Mouse (Mus musculus): ENCODE results near the gene Gm8947.
"Not testable (repeated sequence)": the region's sequence is repeated elsewhere in the genome, so short reads cannot be mapped to it uniquely, and the experiment has no call there.

Gene Gm8947

GRCm38 (mm10) chr1:151192075-151192474, at the start of gene Gm8947:
Gene Gm8947, plus strand, starts transcription at chr1:151192376.
- DNase-seq (ENCODE audit: low read depth), result not testable (repeated sequence)

- no peak for DNase-seq (ENCODE audit: low read depth)
These were observed 47.6 kb upstream of the Gm8947 start for GRCm38 (mm10) chr1:151144471-151145146.

DNA sequence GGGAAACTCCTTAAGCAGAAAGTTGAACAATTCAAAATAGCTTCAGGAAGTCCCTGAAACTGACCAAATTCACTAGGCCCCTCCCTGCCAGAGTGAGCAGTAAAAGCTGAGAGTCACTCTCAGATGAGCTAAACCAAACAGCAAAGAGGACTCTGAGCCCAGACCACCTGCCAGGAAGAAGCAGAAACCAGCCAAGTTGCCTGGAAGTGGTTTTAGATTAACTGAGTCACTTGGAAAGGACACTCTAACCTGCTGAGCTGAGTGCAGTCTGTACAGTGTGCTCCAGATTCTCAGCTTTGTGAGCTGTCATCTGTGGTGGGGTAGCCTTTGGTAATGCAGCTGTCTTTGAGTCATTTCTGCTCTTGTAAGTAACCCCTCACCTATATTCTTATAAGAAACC, 44.4 kb upstream of the Gm8947 start:
- no peak for DNase-seq (ENCODE audit: low read depth)

GRCm38 (mm10) chr1:151150211-151150610, 42.0 kb upstream of the Gm8947 start:
- DNase-seq (ENCODE audit: low read depth), result no peak

DNA sequence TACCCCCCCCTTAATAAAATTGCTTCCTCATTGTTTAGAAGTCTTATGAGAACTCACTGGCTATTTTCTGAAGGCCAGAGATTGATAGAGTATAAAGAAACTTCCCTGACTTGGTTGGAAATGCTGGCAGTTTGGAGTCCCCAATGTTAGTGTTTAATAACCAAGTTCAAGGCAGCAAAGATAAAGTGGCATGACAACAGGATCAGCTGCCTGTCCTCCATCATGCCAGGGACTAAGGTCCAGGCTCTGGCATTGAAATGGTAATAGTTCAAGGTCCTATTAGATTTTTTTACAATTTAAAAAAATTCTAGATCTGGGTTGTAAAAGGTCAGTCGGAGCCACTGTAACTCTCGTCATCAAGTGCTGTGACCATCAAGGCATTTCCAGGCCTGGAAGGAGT, 41.1 kb upstream of the Gm8947 start:
- DNase-seq (ENCODE audit: low read depth), result no peak

DNA sequence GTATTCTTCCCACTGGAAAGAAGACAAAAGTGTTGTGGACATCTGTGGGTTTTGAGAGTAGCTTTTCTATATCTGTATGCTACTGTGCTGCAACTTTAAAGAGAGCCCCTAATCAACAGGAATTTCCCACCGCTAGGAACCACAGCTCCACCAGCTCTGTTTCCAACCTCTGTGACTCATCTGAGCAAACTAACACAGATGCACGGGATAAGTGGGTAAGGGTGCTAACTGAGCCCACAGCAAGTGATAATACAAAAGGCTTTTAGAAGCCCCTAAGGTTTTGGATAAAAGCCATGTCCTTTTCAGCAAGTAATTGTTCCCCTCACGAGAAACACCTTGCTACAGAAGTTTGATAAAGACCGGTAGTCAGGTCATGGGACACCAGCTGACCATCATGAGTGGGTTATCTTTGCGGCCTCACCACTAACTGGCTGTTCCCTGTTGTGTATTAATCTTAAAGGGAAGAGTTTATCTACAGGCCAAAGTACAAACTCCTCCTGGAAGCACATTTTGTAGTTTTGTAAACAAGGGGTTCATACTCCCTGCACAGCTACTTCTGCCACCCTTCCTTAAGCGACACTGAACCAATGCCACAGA, 39.0 kb upstream of the Gm8947 start:
- DNase-seq (ENCODE audit: low read depth), result no peak

DNA sequence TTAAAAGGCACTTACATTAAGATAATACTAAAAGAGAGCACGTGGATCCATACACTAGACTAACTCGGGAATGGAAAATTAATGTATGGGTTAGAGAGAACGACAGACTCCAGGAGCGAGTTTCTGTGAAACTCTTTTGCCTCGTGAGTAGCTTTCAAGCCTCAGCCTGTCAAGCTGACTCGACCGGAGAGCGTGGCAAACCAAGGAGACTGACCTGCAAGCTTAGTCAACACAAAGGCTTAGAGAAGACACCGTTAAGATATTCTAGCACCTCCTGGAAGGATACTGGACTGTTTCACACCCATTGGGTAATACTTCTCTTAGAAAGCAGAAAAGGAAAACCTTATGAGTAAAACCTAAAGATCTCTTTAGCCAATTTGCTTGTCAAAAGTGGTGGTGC, 38.0 kb upstream of the Gm8947 start:
- DNase-seq (ENCODE audit: low read depth), result not testable (repeated sequence)

DNA sequence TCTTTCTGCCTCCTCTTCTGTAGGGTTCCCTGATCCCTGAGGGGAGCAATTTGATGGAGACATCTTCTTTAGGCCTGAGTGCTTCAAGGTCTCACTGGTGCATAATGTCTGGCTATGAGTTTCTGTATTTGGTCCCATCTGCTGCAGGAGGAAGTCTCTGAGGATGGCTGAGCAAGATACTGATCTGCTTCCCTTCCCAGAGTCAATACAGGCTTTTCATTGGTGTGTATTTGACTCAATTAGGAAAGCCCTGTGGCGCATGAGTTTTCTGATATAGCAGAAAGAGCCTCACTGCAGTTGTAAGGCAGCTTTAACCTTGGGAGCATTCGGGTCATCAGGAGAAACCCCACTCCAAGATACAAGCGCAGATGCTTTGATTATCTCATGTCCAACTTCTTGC, 36.0 kb upstream of the Gm8947 start:
- no peak for DNase-seq (ENCODE audit: low read depth)

GRCm38 (mm10) chr1:151156777-151157632, 35.2 kb upstream of the Gm8947 start:
- no peak for DNase-seq (ENCODE audit: low read depth)

DNA sequence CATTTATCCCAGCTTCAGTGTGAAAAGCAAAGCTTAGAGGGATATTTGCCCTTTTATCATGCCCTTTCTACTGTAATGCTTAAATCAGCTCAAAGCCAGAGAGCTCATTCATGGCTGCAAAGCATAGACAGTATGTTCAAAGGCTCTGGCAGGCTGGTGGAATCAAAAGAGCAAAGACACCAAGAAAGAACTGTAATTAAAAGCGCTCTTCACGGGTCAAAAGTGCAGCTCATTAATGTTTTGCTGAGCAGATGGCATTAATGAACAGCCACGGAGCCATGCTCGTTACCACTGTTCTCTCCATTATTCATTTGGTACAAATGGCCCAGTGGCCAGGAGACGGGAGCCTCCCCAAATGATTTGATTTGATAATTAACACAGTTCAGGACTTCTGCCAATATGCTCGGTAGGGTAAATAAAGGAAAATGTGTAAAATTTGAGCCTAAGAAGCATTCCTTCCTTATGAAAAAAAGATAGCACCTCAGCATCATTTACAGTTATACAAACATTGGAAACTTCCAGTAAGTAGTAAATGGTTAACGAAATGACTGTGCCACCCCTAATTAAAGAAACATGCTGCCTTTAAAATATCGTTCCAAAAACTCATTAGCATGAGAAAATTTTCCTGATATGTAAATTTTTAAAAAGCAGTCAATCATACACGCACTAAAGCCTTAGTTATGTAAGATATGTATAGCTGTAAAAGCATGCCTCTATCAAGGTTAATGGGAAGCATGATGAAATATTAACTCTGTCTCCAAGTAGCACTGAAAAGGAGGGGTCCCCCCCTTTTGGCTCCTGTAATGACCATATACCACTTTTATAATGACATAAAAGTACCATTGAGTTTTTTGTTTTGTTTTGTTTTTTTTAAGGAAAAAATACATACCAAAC, 34.0 kb upstream of the Gm8947 start:
- DNase-seq (ENCODE audit: low read depth), result no peak

- no peak for DNase-seq (ENCODE audit: low read depth)
These were observed 33.2 kb upstream of the Gm8947 start for GRCm38 (mm10) chr1:151158857-151159510.

DNA sequence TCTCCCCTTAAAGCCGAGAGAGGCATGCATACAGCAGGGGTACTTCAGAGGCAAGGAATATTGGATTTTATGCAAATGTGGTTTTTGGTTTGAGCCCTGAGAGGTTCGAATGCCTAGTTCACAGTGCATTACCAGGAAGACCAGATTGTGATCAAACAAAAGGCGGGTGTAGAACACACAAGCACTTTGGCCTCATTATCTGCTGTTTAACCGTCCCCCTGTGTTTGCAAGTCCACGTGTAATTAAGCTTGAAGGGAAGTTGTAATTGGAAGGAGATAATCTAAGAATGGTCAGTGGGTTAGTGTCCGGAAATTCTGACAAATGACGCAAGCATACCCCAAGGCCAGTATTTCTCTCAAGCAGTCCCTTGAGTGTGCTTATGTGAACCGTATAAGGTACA, 26.1 kb upstream of the Gm8947 start:
- no peak for DNase-seq (ENCODE audit: low read depth)

DNA sequence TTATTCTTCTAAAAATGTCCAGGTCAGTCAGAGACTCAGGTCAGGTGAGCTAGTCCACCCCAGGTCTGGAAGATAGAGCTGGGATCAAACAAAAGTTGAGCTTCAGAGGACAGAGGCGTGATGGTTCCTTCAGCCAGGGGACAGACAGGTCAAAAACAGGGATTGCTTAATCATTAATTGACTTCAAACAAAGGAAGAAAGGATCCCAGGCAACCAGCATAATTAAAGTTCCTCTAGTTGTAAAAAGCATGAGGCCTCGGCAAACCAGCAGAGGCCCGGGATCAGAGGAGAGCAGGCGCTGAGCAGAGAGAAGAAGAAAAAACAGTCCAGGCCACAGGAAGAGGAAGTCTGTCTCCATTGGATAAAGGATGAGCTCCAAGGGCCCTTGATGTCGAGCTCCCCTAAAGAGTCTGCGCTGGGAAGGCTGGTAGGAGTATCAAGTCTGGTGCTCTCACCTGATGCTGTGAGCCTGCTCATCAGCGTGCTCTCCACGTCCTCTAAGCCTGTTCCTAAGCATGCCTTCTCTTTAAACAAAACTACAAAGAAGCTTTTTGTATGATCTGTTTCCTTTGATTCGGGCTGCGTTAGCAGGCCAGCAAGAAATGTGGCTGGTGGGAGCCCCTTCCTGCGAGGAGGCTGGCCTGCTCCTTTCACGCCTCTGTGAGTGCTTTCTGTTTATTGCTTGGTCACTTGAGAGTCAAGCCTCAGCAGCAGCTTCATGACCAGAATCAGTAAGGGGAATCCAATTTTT, 24.7 kb upstream of the Gm8947 start:
- DNase-seq (ENCODE audit: low read depth), result no peak

DNA sequence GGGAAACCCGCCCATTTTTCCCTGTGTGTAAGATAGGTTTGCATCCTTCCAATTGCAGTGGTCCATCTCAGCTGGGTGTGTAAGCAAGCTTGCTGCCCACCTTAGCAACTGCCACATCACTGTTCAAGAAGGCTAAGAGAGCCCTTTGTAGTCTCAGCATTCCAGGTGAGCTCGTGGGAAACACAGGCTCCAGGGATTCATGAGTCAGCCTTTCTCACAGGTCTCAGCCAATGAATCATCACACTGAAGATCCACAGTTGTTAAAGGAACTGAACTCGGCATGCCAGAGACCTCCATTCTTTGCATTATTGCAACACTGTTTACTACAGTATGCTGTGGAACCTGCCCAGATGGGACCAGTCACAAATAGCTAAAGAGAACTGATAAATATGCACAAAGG, 23.5 kb upstream of the Gm8947 start:
- DNase-seq (ENCODE audit: low read depth), result no peak

GRCm38 (mm10) chr1:151171572-151172461, 20.4 kb upstream of the Gm8947 start:
- no peak for DNase-seq (ENCODE audit: low read depth)

DNA sequence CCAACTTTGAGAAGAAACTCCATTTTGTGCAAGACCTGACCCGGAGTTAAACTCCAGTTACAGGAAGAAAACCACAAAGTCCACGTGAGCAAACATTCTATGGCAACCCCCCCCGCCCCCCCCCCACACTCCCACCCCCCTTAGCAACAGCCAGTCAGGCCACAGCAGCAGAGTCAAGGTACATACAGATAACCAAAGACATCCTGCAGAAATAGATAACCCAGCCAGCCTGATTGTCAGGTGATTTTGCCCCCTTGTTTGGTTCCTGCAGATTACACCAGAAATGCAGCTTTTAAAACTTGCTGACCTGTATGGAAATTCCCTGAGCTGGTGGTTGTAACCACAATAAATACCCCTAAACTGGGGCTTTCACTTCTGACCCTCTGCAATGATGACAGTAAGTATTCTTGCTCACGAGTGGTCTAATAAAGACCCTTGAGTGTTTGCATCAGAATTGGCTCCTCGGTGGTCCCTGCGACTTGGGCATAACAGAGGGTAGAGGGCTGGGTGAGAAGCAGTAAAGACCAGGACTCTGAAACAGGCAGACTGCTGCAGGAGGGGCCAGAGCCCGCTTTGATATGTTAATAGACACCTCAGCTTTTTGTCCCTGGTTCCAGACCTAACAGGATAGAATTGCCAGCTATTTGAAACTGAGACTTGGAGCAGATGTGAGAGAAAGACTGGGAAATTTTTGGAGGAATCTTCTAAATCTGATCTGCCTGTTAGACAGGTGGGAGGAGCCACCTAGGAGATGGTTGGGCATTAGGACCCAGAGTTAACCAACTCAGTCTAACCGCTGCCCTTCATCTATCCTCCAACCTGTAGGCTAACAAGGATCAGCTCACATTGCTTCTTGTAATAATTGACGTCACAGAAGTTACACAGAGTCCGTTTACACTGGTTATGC, 14.9 kb upstream of the Gm8947 start:
- peak; percentile 77 for DNase-seq (ENCODE audit: low read depth)

DNA sequence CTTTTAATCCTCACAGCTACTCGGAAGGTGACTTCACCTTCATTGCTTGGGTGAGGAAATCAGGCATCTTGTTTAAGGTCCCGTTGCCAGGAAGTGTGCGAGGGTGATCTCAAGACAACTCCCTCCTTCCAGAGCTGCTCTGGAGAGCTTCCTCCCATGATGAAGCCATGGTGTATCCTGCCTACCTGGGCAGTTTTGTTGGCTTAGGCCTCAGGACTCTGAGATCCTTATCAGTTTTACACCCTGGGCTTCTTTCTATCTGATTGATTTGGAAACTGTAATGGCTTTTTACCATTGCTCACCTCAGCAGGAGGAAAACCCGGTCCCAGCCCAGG, 14.3 kb upstream of the Gm8947 start:
- no peak for DNase-seq (ENCODE audit: low read depth)

GRCm38 (mm10) chr1:151178505-151179083, 13.6 kb upstream of the Gm8947 start:
- no peak for DNase-seq (ENCODE audit: low read depth)

All from c-Kit-positive CD71-positive TER-119-negative erythroid progenitor cells, embryonic 14.5 days (primary cell).